Mouse (Mus musculus) left cerebral cortex, postnatal 4 days (tissue): ENCODE data around the gene Slit3. TPM values are rescaled to one million over a fixed set of nuclear protein-coding genes. Genes with fewer than 3 reads are reported as not detected.
A peak's percentile ranks its signal among the peaks of the same experiment; 100 is the strongest.

Experiments
- DNase-seq: peaks from one replicate; pipeline ENCODE4 v3.0.0-alpha.2; 2022
- intact Hi-C: fragments of 180-260 bp; cut with DNase I; formaldehyde crosslinking; loops from one replicate; pipeline ENCODE4 v1.15.1; 2025
- total RNA-seq, 2 experiments: library from RNA; stranded (reverse); gene quantifications; 2 replicates each; pipeline ENCODE4 v1.2.3; 2021

The Slit3 gene
- total RNA-seq, 2 experiments from 2014 or later, result 21.2 to 29.1 TPM

DNA sequence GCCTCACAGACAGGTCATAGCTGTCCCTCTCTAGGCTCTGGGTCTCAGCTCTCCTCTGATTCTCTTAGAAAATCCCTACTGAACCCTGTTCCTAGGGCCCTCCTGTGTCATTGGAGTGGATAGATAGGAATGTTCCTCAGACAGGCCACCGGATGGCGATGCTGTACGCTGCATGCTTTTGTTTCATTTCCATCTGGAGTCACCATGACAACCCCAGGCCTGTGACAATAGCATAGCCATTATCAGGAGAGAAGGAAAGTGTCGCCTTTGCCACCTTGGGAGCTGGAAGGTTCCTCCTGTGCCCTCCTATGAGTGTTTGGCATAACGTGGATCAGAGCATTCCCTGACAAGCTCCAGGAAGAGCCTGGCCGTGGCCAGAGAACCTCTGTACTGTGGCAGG lies 482.9 kb downstream of the Slit3 start:
- intact Hi-C loops, result no loop called here
- peak; percentile 55 for DNase-seq

DNA sequence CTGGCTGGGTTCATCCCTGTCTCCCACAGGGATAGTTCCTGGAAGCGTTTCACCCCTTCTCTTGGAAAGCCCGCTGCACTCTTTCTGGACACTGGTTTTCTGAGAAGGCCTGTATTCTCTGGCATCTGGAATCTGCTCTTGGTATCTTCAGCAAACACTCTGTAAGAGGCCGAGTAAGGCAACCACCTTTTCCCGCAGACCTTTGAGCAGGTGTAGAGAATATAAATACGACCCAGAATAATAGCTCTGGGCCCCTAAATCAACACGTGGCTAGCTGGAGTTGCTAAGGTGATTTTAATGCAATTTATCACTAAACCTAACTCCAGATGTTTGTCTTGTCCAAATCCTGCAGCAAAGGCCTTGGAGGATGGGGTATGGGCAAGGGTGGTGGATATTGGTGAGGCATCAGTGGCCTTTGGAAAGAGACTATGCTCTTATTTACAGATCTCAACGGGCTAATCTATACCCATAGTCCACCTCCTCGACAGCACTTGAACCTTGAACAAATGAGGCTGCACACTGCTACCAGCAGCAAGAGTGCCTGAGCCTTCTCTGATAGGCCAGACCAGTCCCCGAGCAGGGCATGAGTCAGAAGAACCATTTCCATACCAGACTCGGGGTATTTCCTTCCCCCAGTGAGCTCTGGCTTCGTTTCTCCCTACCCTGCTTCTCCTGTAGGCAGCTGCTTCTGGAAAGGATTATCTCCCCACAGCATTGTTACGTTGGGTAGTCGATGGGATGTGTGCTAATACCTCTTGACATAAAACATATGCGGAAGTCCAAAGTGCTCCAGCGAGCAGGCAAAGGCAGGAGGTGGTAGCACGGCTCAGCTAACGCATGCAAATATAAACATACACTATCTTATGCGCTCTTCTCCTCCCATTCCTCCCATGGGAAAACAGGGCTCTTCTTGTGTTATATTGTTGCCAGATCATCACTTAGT lies 484.1 kb downstream of the Slit3 start:
- intact Hi-C loops, result no loop called here
- DNase-seq, result no peak

DNA sequence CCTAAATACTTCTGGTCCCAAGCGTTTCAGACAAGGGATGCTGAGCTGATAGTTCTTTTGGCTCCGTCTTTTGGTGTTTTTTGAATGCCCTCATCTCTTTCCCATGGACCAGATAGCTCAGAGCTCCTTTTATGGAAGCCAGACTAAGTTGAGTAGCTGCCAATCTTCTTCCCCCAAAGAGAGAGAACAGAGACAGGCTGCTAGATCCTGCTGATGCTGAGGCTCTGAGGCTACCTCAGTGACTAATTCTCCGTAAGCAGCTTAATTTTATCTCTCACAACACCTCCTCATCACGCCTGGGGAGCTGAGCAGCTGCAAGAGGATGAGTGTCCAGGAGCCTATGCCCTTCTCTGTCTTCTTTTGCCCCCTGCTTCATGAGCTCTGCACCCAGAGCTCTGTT lies 486.2 kb downstream of the Slit3 start:
- DNase-seq, result no peak
- intact Hi-C loops, result no loop called here

DNA sequence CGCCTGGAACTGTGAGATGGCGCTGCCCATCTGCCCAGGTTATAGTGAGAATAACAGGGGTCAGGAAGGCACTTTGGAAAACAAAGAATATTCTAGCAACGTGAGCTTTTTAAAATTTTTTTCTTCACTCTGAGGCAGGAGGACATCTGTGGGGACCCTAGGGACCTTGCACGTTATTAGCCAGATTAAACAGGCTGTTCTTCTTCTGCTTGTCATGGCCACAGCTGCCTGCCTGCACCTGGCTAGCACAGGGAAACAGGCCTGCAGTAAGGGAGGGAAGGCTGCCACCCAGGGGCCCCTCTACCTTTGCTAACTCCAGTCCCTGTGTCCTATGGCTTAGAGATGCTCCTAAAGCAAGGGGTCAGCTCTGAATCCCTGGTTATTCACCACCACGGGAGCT lies 487.8 kb downstream of the Slit3 start:
- no peak for DNase-seq
- intact Hi-C loops, result no loop called here

DNA sequence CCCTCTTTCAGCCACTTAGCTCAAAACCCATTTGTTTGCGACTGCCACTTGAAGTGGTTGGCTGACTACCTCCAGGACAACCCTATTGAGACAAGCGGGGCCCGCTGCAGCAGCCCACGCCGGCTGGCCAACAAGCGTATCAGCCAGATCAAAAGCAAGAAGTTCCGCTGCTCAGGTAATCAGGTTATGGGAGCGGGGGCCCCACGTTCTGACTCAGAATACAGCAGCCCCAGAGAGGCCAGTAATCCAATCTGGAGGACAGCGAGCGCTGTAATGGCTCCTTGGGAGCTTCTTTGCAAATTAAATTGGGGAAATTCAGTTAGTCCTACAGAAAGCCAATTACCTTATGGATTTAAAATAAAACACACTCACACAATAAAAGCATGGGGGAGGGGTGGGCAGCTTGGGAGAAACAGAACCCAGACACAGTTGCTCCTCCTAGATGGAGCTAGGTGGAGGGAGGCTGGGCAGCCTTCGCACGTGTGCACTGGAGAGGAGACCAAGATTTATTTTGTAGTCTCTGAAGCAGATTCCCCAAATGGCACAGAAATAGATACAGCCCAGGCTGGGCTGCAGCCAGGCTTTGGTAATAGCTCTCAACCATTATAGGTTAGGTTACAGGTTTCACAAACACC lies 491.4 kb downstream of the Slit3 start:
- intact Hi-C loops, result no loop called here
- DNase-seq, result no peak

DNA sequence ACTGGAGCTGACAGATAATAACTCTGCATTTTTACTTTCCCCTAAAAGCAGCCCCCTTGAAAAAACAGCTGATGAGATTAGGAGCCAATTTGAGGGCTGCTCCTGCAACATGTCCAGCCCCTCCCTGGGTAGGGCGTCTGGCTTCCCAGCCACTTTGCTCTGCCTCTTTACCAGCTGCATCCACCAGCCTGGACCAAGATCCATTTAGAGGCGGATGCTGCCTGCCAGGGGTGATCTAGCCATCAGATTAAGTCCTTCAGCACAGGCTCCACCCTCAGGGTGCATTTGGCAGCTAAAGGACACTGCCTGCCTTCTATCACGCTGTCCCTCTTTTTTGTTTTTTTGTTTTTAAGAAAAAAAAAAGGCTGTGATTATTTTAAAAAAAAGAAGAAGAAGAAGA lies 493.5 kb downstream of the Slit3 start:
- peak; percentile 45 for DNase-seq
- intact Hi-C loops, result no loop called here

DNA sequence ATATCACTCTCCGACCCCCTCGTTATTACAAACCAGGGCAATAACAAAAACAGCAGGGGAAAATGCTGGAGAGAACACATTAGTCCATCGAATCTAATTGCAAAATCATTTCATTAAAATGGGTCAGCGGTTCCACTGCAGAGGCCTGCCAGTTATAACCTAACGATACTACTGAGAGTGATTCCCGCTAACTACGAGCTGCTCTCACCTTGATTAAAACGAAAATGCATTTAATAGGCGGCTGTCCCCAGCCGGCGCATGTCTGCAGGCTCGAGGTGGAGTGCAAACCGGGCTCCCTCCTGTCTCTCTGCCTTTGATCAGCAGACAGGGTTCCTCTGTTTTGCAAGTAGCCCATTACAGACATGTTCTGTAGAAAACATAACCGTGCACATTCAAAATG lies 498.4 kb downstream of the Slit3 start:
- intact Hi-C loops, result no loop called here
- no peak for DNase-seq

DNA sequence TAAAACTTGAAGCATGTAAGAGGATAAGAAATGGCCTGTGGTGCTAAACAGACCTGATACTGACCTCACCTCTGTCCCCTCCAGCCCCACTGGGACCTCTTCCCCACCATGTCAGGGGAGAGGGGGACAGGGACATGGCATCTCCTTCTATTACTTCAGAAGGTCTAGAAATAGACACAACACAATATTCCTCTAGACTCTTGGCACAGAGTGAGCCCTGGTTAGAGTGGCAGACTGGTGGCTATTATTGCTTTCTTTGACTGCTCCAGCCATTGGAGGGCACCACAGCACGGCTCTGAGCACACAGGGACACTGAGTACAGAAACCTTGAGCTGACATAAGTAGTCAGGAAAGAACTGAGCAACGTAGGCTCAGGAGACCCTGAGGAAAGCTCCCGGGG lies 501.7 kb downstream of the Slit3 start:
- no peak for DNase-seq
- intact Hi-C loops, result no loop called here

DNA sequence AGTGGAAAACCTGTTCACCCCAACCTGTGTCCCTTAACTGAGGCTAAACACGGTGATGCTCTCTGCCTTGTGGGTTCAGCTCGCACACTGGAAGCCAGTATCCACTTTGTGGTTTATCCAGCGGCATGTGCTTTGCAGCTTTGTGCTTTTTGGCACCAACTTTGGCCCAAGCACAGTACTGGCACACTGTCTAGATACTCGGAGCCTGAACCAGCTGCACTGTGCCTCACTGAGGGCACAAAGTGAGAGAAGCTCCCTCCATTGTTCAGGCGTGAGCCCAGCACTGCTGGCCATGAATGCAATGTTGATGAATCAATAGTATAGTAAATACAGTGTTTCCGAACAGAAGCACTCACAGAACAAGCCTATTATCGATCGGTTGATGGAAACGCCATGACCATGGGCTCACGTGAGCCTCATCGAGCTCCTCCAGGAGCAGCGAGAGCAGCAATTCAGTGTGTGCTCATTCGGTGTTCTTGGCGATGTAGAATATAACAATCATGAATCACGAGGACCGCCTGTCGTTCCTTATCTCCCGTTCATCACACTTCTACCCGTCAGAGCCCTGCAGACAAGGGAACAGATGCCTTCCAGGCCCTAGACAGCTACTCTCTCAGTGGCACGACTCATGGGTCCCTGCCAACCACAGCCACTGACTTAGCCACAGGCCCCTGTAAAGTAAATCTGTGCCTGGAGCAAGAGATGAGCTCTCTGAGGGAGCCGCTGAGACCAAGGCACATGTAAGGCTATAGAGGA lies 503.7 kb downstream of the Slit3 start:
- DNase-seq, result peak; percentile 62
- intact Hi-C loops, result no loop called here

DNA sequence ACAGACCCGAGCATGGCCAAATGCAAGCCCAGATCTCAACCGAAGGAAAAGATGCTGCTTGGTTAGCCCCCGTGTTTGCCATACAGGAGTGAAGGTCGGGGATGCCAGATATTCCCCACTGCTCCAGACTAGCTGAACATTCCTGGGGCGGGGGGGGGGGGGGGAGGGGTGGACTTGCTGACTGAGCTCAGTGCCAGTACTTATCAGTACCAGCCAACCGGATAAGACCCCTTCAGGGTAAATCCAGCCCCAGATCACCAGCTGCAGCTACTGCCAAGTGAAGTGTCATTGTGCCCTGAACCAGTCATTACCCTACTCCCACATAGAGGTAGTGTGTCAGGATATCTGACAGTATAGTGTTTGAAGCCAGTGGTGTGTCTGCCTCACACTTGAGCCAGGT lies 504.6 kb downstream of the Slit3 start:
- intact Hi-C loops, result no loop called here
- DNase-seq, result no peak

DNA sequence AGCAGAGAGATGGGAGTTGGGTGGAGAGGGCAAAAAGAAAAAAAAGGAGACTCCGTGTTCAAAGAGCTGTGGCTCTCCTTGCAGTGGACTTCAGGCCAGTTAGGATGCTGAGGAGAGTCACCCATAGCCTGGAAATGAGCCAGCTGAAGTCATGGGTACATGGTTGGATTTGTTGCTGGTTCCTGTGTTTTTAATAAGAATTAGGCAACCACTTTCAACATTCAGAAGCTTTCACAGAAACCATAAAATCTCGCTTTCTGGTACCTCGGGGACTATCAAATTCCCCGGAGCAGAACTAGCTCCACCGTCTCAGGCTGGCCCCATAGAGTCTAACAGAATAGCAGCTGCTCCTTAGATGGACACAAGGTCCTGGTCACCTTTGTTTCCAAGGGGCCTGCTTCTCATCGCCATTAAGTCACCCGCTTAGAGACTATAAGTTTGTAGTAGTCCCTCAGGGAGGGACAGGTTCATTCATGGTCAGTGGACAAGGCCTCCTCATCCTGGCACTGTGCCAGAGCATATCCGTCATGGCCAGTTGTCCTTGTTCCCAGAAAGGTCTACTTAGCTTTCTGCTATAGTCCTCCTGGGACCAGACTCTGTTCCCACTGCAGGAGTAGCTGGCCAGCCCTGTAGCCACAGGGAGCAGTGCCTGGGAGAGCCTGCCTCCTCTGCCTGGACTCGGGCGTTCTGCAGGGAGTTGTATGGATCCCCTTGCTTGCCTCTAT lies 505.3 kb downstream of the Slit3 start:
- peak; percentile 39 for DNase-seq
- intact Hi-C loops, result no loop called here

DNA sequence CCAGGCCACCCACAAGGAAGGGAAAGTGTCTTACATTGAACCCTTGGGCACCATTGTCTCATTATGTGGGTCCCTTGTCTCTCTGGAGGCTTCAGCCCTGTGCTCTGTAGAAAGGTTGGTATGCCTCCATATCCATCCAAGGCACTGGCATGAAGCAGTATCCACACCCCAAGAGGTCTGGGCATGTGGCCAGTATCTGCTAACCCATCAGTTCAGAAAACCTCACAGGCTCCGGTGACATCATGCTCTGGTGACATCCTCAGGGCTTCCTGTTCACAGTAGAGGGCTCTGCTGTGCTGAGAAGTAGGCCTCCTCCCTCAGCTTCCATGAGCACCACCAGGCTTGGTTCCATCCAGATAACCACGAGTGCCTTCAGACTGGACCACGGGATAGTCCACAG lies 506.8 kb downstream of the Slit3 start:
- intact Hi-C loops, result no loop called here
- peak; percentile 79 for DNase-seq

DNA sequence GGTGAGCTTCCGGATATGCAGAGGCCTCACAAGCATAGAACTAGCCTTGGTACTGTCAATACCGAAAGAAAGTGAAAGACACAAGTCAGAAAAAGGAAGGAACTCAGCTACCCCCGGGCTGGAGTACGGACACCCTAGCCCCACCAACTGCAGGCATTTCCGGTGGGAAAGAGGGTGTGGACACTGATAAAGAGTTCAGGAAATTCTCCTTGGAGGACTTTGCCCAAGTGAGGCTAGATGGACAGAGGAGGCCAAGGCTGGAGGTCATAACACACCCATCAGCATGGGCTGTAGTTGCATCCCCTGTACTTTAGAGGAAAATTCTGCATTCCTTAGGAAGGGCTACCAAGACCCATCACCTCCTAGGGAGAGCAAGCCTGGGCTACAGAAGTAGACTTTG lies 511.2 kb downstream of the Slit3 start:
- intact Hi-C loops, result no loop called here
- no peak for DNase-seq

DNA sequence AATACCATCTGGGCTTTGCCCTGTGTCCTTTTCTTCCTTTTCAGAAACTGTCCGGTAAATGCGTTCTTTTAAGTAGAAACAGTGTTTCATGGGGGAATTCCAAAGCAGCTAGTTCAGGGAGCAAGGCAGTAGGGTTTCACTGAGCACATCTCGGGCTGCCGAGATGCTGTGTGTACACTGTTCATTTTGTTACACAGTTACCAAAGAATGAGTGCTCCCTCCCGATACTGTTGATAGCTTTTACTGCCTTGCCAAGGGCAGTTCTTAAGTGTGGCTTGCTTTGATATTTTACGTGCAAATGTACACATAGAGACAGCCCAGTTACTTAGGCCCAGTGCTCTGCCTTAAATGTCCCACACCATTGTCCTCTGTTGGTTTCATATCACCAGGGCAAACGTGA lies 516.1 kb downstream of the Slit3 start:
- DNase-seq, result no peak
- intact Hi-C loops, result no loop called here

DNA sequence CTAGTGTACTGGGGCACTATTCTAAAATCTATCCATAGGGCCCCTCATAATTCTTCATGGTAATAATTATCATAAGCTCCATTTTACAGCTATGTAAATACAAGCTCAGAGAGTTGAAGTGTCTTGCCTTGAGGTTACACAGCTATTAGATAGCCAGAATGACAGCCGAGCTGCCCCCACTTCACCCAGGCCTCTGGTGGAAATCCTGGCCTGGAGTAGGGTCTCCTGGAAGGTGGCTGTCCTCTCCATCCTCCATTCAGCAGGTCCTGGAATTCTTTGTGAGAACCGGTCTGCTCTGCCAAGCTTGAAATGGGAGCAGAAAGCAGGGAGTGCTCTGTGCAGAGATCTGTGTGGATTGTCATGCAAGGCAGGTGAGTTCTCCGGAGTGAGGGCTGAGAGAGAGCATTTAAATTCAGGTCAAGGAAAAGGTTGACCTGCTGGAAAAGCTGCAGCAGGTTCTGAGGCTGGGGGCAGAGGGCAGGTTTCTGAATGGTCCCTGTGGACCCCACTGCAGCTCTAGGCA lies 517.9 kb downstream of the Slit3 start:
- no peak for DNase-seq
- intact Hi-C loops, result no loop called here

DNA sequence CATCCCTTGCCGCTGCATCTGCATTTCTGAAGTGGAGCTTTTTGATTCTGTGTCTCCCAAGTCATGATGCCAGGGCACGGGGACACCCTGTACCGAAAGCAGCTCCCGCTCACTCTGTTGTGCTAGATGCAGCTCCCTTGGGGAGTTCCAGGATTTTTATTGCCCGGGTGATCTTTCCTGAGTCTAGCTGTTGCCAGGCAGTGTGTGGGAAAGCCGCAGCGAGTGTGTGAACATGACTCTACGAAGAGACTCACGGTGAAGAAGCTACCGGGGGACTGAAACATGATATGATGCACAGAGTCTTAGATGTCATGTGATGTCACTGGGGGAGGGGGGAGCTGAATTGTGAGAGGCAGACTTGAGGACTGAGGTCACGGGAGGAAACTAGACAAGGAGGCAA lies 518.4 kb downstream of the Slit3 start:
- intact Hi-C loops, result no loop called here
- DNase-seq, result no peak

DNA sequence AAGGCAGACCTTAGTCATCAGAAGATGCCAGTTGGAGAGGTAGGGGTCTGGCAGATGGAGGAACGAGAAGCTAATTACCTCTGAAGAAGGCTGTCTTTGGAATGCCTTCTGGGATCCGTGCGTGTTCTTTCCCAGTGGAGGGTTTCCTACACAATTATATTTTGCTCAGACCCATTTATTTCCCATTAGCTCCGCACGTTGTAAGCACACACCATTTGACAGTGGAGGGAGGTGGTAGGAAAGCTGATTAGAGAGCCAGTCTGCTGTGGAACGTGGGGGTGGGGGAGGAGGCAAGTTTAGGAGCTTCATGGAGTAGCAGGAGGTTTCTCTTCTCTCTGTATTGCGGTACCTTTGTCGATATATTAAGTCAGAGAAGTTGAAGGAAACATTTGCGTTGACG lies 530.3 kb downstream of the Slit3 start:
- no peak for DNase-seq
- intact Hi-C loops, result no loop called here

DNA sequence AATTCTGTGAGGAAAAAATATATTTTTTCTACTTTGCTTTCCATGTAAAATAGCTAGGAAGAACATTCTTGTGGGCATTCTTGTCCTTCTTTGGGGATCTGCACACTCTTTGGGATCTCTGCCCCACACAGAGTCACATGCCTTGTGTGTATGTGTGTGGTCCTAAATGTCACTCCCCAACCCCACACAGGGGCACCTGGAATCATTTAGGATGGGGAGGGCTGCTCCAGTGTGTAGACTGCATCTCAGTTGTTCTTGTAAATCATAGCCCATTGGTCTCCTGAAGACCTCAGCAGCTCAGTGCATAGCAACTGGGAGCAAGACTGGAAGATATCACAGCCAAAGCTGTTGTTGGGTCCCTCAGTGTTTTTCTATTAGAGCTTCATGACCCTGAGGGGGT lies 534.8 kb downstream of the Slit3 start:
- intact Hi-C loops, result no loop called here
- no peak for DNase-seq

DNA sequence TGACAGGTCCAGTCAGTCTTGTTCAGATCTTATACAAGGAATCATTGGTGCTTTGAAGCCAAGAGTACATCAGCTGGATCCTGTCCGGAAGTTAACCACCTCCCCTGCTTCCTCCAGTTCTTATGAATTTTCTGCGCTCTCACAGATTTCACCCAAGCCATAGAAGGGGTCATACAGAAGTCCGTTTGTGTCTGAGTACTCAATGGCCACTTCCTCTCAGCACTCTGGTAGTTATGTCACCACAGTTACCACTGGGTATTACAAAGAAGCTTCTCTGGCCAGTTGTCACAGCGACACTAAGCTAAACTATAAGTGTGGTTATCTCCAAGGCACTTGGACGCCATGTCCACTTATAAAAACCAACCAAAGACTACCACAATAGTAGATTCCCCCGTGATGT lies 536.6 kb downstream of the Slit3 start:
- intact Hi-C loops, result no loop called here

DNA sequence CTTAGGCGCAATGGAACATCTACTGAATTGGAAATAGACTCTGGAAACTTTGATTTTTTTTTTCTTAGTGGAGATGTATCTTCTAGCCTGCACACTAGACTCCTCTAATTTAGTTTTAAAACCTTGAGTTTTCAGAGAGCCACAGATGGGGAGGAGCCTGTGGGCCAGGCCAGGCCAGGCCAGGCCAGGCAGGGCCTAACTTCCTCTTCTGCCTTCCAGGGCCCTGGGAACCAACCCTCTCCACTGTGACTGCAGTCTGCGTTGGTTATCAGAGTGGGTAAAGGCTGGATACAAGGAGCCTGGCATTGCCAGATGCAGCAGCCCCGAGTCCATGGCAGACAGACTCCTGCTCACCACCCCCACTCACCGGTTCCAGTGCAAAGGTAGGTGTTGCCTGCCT lies 539.9 kb downstream of the Slit3 start:
- intact Hi-C loops, result loop anchor here (10.0 kb wide), 1 partner anchor 206 kb away; no protein-coding TSS in a partner anchor
- no peak for DNase-seq

More for the DNA sequence above, 536.6 kb downstream of the Slit3 start:
- no peak for DNase-seq

DNA sequence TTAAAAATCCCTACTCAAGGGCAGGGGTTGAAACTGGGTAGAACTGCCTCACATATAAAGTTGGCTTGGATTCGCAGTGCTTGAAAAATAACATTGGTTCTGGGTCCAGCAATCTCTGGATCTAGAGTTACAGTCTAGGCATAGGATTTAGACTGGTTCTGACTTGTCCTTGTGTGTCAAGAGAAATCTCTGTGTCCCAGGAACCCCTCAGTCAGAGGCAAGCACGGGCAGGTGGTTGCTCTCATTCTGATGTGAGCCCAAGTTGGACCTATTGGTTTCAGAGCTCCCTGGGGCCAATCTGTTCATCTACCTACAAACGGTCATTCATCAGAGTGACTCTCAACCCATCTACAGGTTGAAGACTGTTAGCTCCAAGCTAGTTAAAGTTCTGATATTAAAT lies 541.9 kb downstream of the Slit3 start:
- intact Hi-C loops, result loop anchor here (10.0 kb wide), 1 partner anchor 208 kb away; no protein-coding TSS in a partner anchor

More for the DNA sequence above, 541.9 kb downstream of the Slit3 start:
- DNase-seq, result no peak
